Mouse (Mus musculus): ENCODE measurements around the gene Zdhhc19. TPM values are rescaled to one million over a fixed set of nuclear protein-coding genes. Genes with fewer than 3 reads are reported as not detected.

The Zdhhc19 gene
- polyA plus RNA-seq, 1 experiment from 2014 or later: not detected

DNA sequence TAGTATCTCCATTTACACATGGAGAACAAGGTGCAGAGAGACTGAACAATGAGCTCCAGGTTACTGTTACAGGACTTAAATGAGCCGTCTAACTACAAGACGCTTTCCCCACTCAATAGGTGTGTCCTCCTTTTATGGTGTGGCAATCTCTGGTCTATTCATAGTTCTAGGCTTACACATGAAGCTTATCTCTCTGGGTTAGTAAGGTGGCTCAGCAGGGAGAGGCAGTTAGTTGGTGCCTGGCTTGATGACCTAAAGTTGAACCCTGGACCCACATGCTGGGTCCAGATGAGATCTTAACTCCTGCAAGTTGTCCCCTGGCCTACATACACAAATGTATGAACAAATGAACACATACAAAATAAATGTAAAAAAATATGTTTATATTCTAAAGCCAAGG is 32.6 kb upstream of the Zdhhc19 start:
- H3K4me3 ChIP-seq (ENCODE audit: low read depth, low read length): no peak overlapping the region
- TF ChIP-seq EP300 (IDR thresholded peaks at IDR 0.05) (no peak), CTCF (IDR thresholded peaks at IDR 0.05) (no peak)
- DNase-seq (ENCODE audit: low spot score) (no peak), ATAC-seq (no peak)
- H3K27ac ChIP-seq (ENCODE audit: low read length): no peak overlapping the region
- 83% methylated on average over 2 of the region's 2 CpGs for WGBS
- no peaks in the 10 kb centered on the region for H3K9me3 ChIP-seq (ENCODE audit: low read length)
- no peak overlapping the region for H3K4me2 ChIP-seq (replicated peaks; ENCODE audit: low read depth, low read length)
- H3K36me3 ChIP-seq (ENCODE audit: insufficient read depth, low read length): peaks cover 24% of the 10 kb centered on the region
- H3K9ac ChIP-seq (replicated peaks; ENCODE audit: low read depth): no peak overlapping the region
- no peaks in the 10 kb centered on the region for H3K4me1 ChIP-seq (ENCODE audit: insufficient read depth, low read depth, low read length)
- H3K27me3 ChIP-seq (replicated peaks; ENCODE audit: insufficient read depth, low read length): no peaks in the 10 kb centered on the region

- TF ChIP-seq EP300 (IDR thresholded peaks at IDR 0.05): no peak
- TF ChIP-seq CTCF (IDR thresholded peaks at IDR 0.05): no peak
- Histone ChIP-seq H3K9ac (replicated peaks; ENCODE audit: low read depth) (no peak overlapping the region), H3K36me3 (ENCODE audit: insufficient read depth, low read length) (peaks cover 26% of the 10 kb centered on the region), H3K27ac (ENCODE audit: low read length) (no peak overlapping the region), H3K4me2 (replicated peaks; ENCODE audit: low read depth, low read length) (no peak overlapping the region), H3K27me3 (replicated peaks; ENCODE audit: insufficient read depth, low read length) (no peaks in the 10 kb centered on the region), H3K9me3 (ENCODE audit: low read length) (no peaks in the 10 kb centered on the region), H3K4me3 (ENCODE audit: low read depth, low read length) (no peak overlapping the region), H3K4me1 (ENCODE audit: insufficient read depth, low read depth, low read length) (no peaks in the 10 kb centered on the region)
- no peak for ATAC-seq
- DNase-seq (ENCODE audit: low spot score): no peak
- 0% methylated on average over 1 of the region's 1 CpGs for WGBS
These were observed 31.2 kb upstream of the Zdhhc19 start for GRCm38 (mm10) chr16:32464908-32465307.

GRCm38 (mm10) chr16:32468488-32468887 is 27.6 kb upstream of the Zdhhc19 start:
- Histone ChIP-seq H3K9me3 (ENCODE audit: low read length) (no peaks in the 10 kb centered on the region), H3K4me3 (ENCODE audit: low read depth, low read length) (no peak overlapping the region), H3K4me1 (ENCODE audit: insufficient read depth, low read depth, low read length) (no peaks in the 10 kb centered on the region), H3K4me2 (replicated peaks; ENCODE audit: low read depth, low read length) (no peak overlapping the region), H3K27ac (ENCODE audit: low read length) (no peak overlapping the region), H3K27me3 (replicated peaks; ENCODE audit: insufficient read depth, low read length) (no peaks in the 10 kb centered on the region), H3K36me3 (ENCODE audit: insufficient read depth, low read length) (peaks cover 43% of the 10 kb centered on the region), H3K9ac (replicated peaks; ENCODE audit: low read depth) (no peak overlapping the region)
- ATAC-seq: no peak
- no peak for DNase-seq (ENCODE audit: low spot score)
- 80% methylated on average over 3 of the region's 3 CpGs for WGBS
- TF ChIP-seq CTCF (IDR thresholded peaks at IDR 0.05): no peak
- no peak for TF ChIP-seq EP300 (IDR thresholded peaks at IDR 0.05)

DNA sequence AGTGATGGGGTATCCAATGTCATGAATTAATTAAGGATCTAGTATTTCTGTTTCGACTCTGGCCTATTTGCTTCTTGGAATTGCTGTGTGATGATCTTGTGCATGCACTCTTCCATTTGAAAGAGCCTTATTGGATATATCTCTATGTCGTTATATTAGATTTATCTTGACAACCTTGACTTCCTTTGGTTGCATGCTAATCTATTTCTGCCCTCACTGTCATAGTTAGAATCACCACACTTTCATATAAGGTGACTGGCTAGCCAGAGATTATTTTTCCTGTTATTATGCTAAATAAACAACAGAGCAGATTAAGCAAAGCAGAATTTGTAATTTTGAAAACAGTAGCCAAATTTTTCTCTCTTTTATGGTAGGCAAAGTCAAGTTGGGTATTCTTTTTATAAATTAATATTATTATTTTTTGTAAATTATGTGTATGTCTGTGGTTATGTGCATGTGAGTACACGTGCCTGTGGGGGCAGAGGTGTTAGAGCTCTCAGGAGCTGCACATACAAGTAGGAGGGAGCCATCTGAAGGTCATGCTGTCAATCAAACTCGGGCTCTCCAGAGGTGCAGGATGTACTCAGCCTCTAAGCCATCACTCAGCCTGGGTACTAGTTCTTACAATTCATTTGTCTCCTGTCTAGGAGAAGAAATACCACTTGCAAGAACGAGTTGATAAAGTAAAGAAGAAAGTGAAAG is 26.5 kb upstream of the Zdhhc19 start:
- Histone ChIP-seq H3K27ac (ENCODE audit: low read length) (no peak overlapping the region), H3K36me3 (ENCODE audit: insufficient read depth, low read length) (peaks cover 43% of the 10 kb centered on the region), H3K27me3 (replicated peaks; ENCODE audit: insufficient read depth, low read length) (no peaks in the 10 kb centered on the region), H3K9me3 (ENCODE audit: low read length) (no peaks in the 10 kb centered on the region), H3K4me2 (replicated peaks; ENCODE audit: low read depth, low read length) (no peak overlapping the region), H3K4me1 (ENCODE audit: insufficient read depth, low read depth, low read length) (no peaks in the 10 kb centered on the region), H3K9ac (replicated peaks; ENCODE audit: low read depth) (no peak overlapping the region), H3K4me3 (ENCODE audit: low read depth, low read length) (no peak overlapping the region)
- ATAC-seq: no peak
- TF ChIP-seq CTCF (IDR thresholded peaks at IDR 0.05) (no peak), EP300 (IDR thresholded peaks at IDR 0.05) (no peak)
- 62% methylated on average over 5 of the region's 5 CpGs for WGBS
- DNase-seq (ENCODE audit: low spot score): no peak

- H3K9me3 ChIP-seq (ENCODE audit: low read length): no peaks in the 10 kb centered on the region
- H3K4me1 ChIP-seq (ENCODE audit: insufficient read depth, low read depth, low read length): no peaks in the 10 kb centered on the region
- peaks cover 35% of the 10 kb centered on the region for H3K36me3 ChIP-seq (ENCODE audit: insufficient read depth, low read length)
- no peak overlapping the region for H3K9ac ChIP-seq (replicated peaks; ENCODE audit: low read depth)
- ATAC-seq: no peak
- H3K27ac ChIP-seq (ENCODE audit: low read length): no peak overlapping the region
- H3K27me3 ChIP-seq (replicated peaks; ENCODE audit: insufficient read depth, low read length): no peaks in the 10 kb centered on the region
- TF ChIP-seq CTCF (IDR thresholded peaks at IDR 0.05) (no peak), EP300 (IDR thresholded peaks at IDR 0.05) (no peak)
- no peak overlapping the region for H3K4me2 ChIP-seq (replicated peaks; ENCODE audit: low read depth, low read length)
- H3K4me3 ChIP-seq (ENCODE audit: low read depth, low read length): no peak overlapping the region
- DNase-seq (ENCODE audit: low spot score): no peak
- WGBS: 79% methylated on average over 7 of the region's 7 CpGs
These were observed 23.6 kb upstream of the Zdhhc19 start for GRCm38 (mm10) chr16:32472276-32473015.

- ATAC-seq: no peak
- 76% methylated on average over 6 of the region's 6 CpGs for WGBS
- no peak overlapping the region for H3K4me2 ChIP-seq (replicated peaks; ENCODE audit: low read depth, low read length)
These were observed 18.8 kb upstream of the Zdhhc19 start for GRCm38 (mm10) chr16:32477315-32477714.

More at GRCm38 (mm10) chr16:32477315-32477714, 18.8 kb upstream of the Zdhhc19 start:
- H3K4me3 ChIP-seq (ENCODE audit: low read depth, low read length): no peak overlapping the region
- H3K27ac ChIP-seq (ENCODE audit: low read length): no peak overlapping the region
- no peak overlapping the region for H3K9ac ChIP-seq (replicated peaks; ENCODE audit: low read depth)
- DNase-seq (ENCODE audit: low spot score): no peak
- no peaks in the 10 kb centered on the region for H3K4me1 ChIP-seq (ENCODE audit: insufficient read depth, low read depth, low read length)
- no peak for TF ChIP-seq EP300 (IDR thresholded peaks at IDR 0.05)
- TF ChIP-seq CTCF (IDR thresholded peaks at IDR 0.05): no peak
- H3K27me3 ChIP-seq (replicated peaks; ENCODE audit: insufficient read depth, low read length): no peaks in the 10 kb centered on the region
- H3K9me3 ChIP-seq (ENCODE audit: low read length): no peaks in the 10 kb centered on the region
- peaks cover 10% of the 10 kb centered on the region; the same call in 1 of the 2 replicates for H3K36me3 ChIP-seq (ENCODE audit: insufficient read depth, low read length)
